Mouse (Mus musculus) intestine, postnatal 0 days (tissue): ENCODE measurements around the gene Oosp2. TPM values are rescaled to one million over a fixed set of nuclear protein-coding genes. Genes with fewer than 3 reads are reported as not detected.

Experiments used
- ATAC-seq: fragments of 200-750 bp; cut with Nextera tagmentation; 2 replicates; pipeline ENCODE4 v1.8.0; 2017; ENCODE audit warnings: mild to moderate bottlenecking, moderate TSS enrichment, moderate library complexity
- H3K27ac ChIP-seq: fragments of 300-500 bp; sonication (generic); 2 replicates; pipeline ENCODE4 v1.5.1; 2014; ENCODE audit warnings: mild to moderate bottlenecking, low read depth, low read length, moderate library complexity
- H3K27me3 ChIP-seq: fragments of 300-500 bp; sonication (generic); replicated peaks from 2 replicates; pipeline ENCODE4 v1.6.1; 2014; ENCODE audit warnings: low read length, mixed read lengths; ENCODE audit not compliant: control insufficient read depth, insufficient read depth
- H3K36me3 ChIP-seq: fragments of 300-500 bp; sonication (generic); 2 replicates; pipeline ENCODE4 v1.6.1; 2014; ENCODE audit warnings: mild to moderate bottlenecking, moderate library complexity; ENCODE audit not compliant: control insufficient read depth, insufficient read depth
- H3K4me1 ChIP-seq: fragments of 300-500 bp; sonication (generic); replicated peaks from 2 replicates; pipeline ENCODE4 v1.6.1; 2014; ENCODE audit warnings: antibody characterized with exemption, low read length, mixed read lengths; ENCODE audit not compliant: control insufficient read depth, insufficient read depth
- H3K4me2 ChIP-seq: fragments of 300-500 bp; sonication (generic); replicated peaks from 2 replicates; pipeline ENCODE4 v1.6.1; 2014; ENCODE audit warnings: low read depth, mild to moderate bottlenecking, moderate library complexity
- H3K4me3 ChIP-seq: fragments of 300-500 bp; sonication (generic); 2 replicates; pipeline ENCODE4 v1.5.1; 2014; ENCODE audit warnings: low read depth, low read length
- H3K9ac ChIP-seq: fragments of 300-500 bp; sonication (generic); 2 replicates; pipeline ENCODE4 v1.6.1; 2014; ENCODE audit warnings: mild to moderate bottlenecking, low read depth, low read length
- H3K9me3 ChIP-seq: fragments of 300-500 bp; sonication (generic); 2 replicates; pipeline ENCODE4 v1.6.1; 2016; ENCODE audit warnings: mixed run types; ENCODE audit not compliant: control insufficient read depth
- CTCF ChIP-seq: sonication (generic); IDR thresholded peaks from 2 replicates; pipeline ENCODE4 v1.5.1; 2016; ENCODE audit warnings: low read depth, mild to moderate bottlenecking, control low read depth, antibody characterized with exemption, moderate library complexity
- WGBS: fragments of 180-500 bp; shearing (Covaris S2); extraction: QIAGEN DNeasy Blood & Tissue Kit; methylation state at CpG from one replicate; pipeline ENCODE4 v1.1.7; 2014; 5-methylcytosine and 5-hydroxymethylcytosine counted together
- polyA plus RNA-seq: library from polyadenylated mRNA; unstranded; fragments of >200 nt; fragmentation: Nextera tagmentation; extraction: Ambion mirVana; gene quantifications from 2 replicates; pipeline ENCODE4 v1.2.1, GENCODE M21; 2015

Oosp2 gene
- polyA plus RNA-seq, 1 experiment from 2014 or later = not detected

- 64% methylated on average over 4 of the region's 4 CpGs for WGBS
- Histone ChIP-seq H3K27ac (no peak overlapping the region), H3K4me3 (no peak overlapping the region), H3K9me3 (no peaks in the 10 kb centered on the region), H3K9ac (no peak overlapping the region), H3K4me2 (no peak overlapping the region), H3K4me1 (no peaks in the 10 kb centered on the region), H3K27me3 (no peaks in the 10 kb centered on the region), H3K36me3 (no peaks in the 10 kb centered on the region)
- no peak for TF ChIP-seq CTCF
- ATAC-seq = no peak
Observed at GRCm38 (mm10) chr19:11649564-11649963, 10.8 kb downstream of the Oosp2 start.

GRCm38 (mm10) chr19:11646166-11646565 is 14.2 kb downstream of the Oosp2 start:
- Histone ChIP-seq H3K9me3 (no peaks in the 10 kb centered on the region), H3K9ac (no peak overlapping the region), H3K36me3 (no peaks in the 10 kb centered on the region), H3K4me3 (no peak overlapping the region), H3K27ac (no peak overlapping the region), H3K4me1 (no peaks in the 10 kb centered on the region), H3K4me2 (no peak overlapping the region), H3K27me3 (no peaks in the 10 kb centered on the region)
- ATAC-seq = no peak
- 81% methylated on average over 3 of the region's 3 CpGs for WGBS
- no peak for TF ChIP-seq CTCF

- no peaks in the 10 kb centered on the region for H3K9me3 ChIP-seq
- TF ChIP-seq CTCF = no peak
- H3K4me1 ChIP-seq = no peaks in the 10 kb centered on the region
- no peaks in the 10 kb centered on the region for H3K27me3 ChIP-seq
- no peak within 1 kb of the TSS for H3K4me2 ChIP-seq
- 72% methylated on average over 1 of the region's 1 CpGs for WGBS
- no peak within 1 kb of the TSS for H3K4me3 ChIP-seq
- ATAC-seq = no peak
- no peaks in the 10 kb centered on the region for H3K36me3 ChIP-seq
- H3K9ac ChIP-seq = no peak within 1 kb of the TSS
- no peak within 1 kb of the TSS for H3K27ac ChIP-seq
Observed at GRCm38 (mm10) chr19:11640732-11641131, 19.6 kb downstream of the Oosp2 start, which contains the start of gene Ms4a3. TSS of gene Ms4a3 (minus strand) at chr19:11640851.

- no peak overlapping the region for H3K27ac ChIP-seq
- H3K9ac ChIP-seq = no peak overlapping the region
- no peaks in the 10 kb centered on the region for H3K27me3 ChIP-seq
- H3K4me3 ChIP-seq = no peak overlapping the region
- no peaks in the 10 kb centered on the region for H3K36me3 ChIP-seq
- H3K4me1 ChIP-seq = no peaks in the 10 kb centered on the region
- TF ChIP-seq CTCF = no peak
- ATAC-seq = no peak
- H3K4me2 ChIP-seq = no peak overlapping the region
- no peaks in the 10 kb centered on the region for H3K9me3 ChIP-seq
- WGBS = 72% methylated on average over 4 of the region's 4 CpGs
Observed at GRCm38 (mm10) chr19:11639038-11639437, 21.3 kb downstream of the Oosp2 start.

- H3K36me3 ChIP-seq = no peaks in the 10 kb centered on the region
- no peaks in the 10 kb centered on the region for H3K9me3 ChIP-seq
- no peaks in the 10 kb centered on the region for H3K27me3 ChIP-seq
- H3K27ac ChIP-seq = no peak overlapping the region
- WGBS = 70% methylated on average over 5 of the region's 5 CpGs
- no peak for ATAC-seq
- H3K4me2 ChIP-seq = no peak overlapping the region
- no peaks in the 10 kb centered on the region for H3K4me1 ChIP-seq
- no peak for TF ChIP-seq CTCF
- H3K4me3 ChIP-seq = no peak overlapping the region
- H3K9ac ChIP-seq = no peak overlapping the region
Observed at GRCm38 (mm10) chr19:11635572-11635971, 24.8 kb downstream of the Oosp2 start.

GRCm38 (mm10) chr19:11634330-11634729 is 26.0 kb downstream of the Oosp2 start:
- Histone ChIP-seq H3K4me3 (no peak overlapping the region), H3K4me1 (no peaks in the 10 kb centered on the region), H3K36me3 (no peaks in the 10 kb centered on the region), H3K4me2 (no peak overlapping the region), H3K9ac (no peak overlapping the region), H3K9me3 (no peaks in the 10 kb centered on the region), H3K27me3 (no peaks in the 10 kb centered on the region), H3K27ac (no peak overlapping the region)
- no peak for TF ChIP-seq CTCF
- no peak for ATAC-seq
- WGBS = 60% methylated on average over 2 of the region's 2 CpGs

- no peak overlapping the region for H3K4me3 ChIP-seq
- WGBS = 71% methylated on average over 1 of the region's 1 CpGs
Observed at GRCm38 (mm10) chr19:11633732-11634131, 26.6 kb downstream of the Oosp2 start.

More at GRCm38 (mm10) chr19:11633732-11634131, 26.6 kb downstream of the Oosp2 start:
- Histone ChIP-seq H3K9me3 (no peaks in the 10 kb centered on the region), H3K9ac (no peak overlapping the region), H3K27ac (no peak overlapping the region), H3K36me3 (no peaks in the 10 kb centered on the region), H3K4me2 (no peak overlapping the region), H3K27me3 (no peaks in the 10 kb centered on the region), H3K4me1 (no peaks in the 10 kb centered on the region)
- TF ChIP-seq CTCF = no peak
- no peak for ATAC-seq
